Mouse (Mus musculus) E14TG2a.4 (cell line): ENCODE measurements around the gene Irf2bpl.

Source experiments
- CTCF ChIP-seq: conservative IDR thresholded peaks from 2 replicates; pipeline ENCODE4 v1.5.1; 2014; ENCODE audit warnings: low read length
- POU5F1 ChIP-seq: IDR thresholded peaks from 2 replicates; pipeline ENCODE4 v1.6.1; 2014; ENCODE audit warnings: low read length, borderline replicate concordance

GRCm38 (mm10) chr12:86905203-86905602 lies 20.6 kb upstream of the Irf2bpl start:
- TF ChIP-seq CTCF (peak; percentile 92), POU5F1 (no peak)
